Mouse (Mus musculus) liver, embryonic 14.5 days (tissue): Measurements from ENCODE around the gene Olfr654. TPM values are rescaled to one million over a fixed set of nuclear protein-coding genes. Genes with fewer than 3 reads are reported as not detected.

Experiments
- ATAC-seq: fragments of 200-750 bp; cut with Nextera tagmentation; 2 replicates; pipeline ENCODE4 v1.8.0; 2017; ENCODE audit warnings: moderate number of reproducible peaks, mild to moderate bottlenecking, moderate library complexity; ENCODE audit not compliant: insufficient read depth
- DNase-seq, 3 experiments: peaks; one replicate each; pipeline ENCODE4 v3.0.0-alpha.2; 2012 to 2013; ENCODE audit warnings: low read depth in 3 of 3, low spot score in 3 of 3
- H3K27ac ChIP-seq: fragments of 300-500 bp; sonication (generic); 2 replicates; pipeline ENCODE4 v1.5.1; 2014; ENCODE audit warnings: moderate library complexity, mild to moderate bottlenecking, control low read depth, inconsistent platforms
- H3K27me3 ChIP-seq: fragments of 300-500 bp; sonication (generic); 2 replicates; pipeline ENCODE4 v1.6.1; 2014; ENCODE audit warnings: mild to moderate bottlenecking, low read length, moderate library complexity; ENCODE audit not compliant: control insufficient read depth, insufficient read depth
- H3K36me3 ChIP-seq: fragments of 300-500 bp; sonication (generic); replicated peaks from 2 replicates; pipeline ENCODE4 v1.6.1; 2014; ENCODE audit warnings: low read depth; ENCODE audit not compliant: control insufficient read depth, insufficient read depth
- H3K4me1 ChIP-seq, 2 experiments: fragments of 200-500 bp in 1 of 2; fragments of 300-500 bp in 1 of 2; sonication (generic) in 1 of 2; replicated peaks; 2 replicates each; pipeline ENCODE4 v1.6.1; 2012 to 2014; ENCODE audit warnings: antibody characterized with exemption in 1 of 2, inconsistent platforms in 1 of 2, low read length in 1 of 2; ENCODE audit not compliant: control insufficient read depth in 2 of 2, insufficient read depth in 2 of 2
- H3K4me2 ChIP-seq: fragments of 300-500 bp; sonication (generic); 2 replicates; pipeline ENCODE4 v1.6.1; 2014; ENCODE audit warnings: low read depth, mild to moderate bottlenecking, control low read depth, moderate library complexity
- H3K4me3 ChIP-seq, 2 experiments: fragments of 200-500 bp in 1 of 2; fragments of 300-500 bp in 1 of 2; sonication (generic) in 1 of 2; 2 replicates each; pipeline ENCODE4 v1.5.1; 2012 to 2014; ENCODE audit warnings: low read depth in 2 of 2, low read length in 2 of 2, mild to moderate bottlenecking in 2 of 2, control low read depth in 1 of 2, inconsistent platforms in 1 of 2, moderate library complexity in 1 of 2; ENCODE audit not compliant: insufficient read depth in 1 of 2
- H3K9ac ChIP-seq: fragments of 300-500 bp; sonication (generic); replicated peaks from 2 replicates; pipeline ENCODE4 v1.6.1; 2014; ENCODE audit warnings: mild to moderate bottlenecking, control low read depth, moderate library complexity
- H3K9me3 ChIP-seq: fragments of 300-500 bp; sonication (generic); 2 replicates; pipeline ENCODE4 v1.6.1; 2016; ENCODE audit warnings: low read length, mixed read lengths; ENCODE audit not compliant: control insufficient read depth
- CTCF ChIP-seq: IDR thresholded peaks from 2 replicates; pipeline ENCODE4 v1.5.1; 2016; ENCODE audit warnings: antibody characterized with exemption, low read depth, control low read depth
- EP300 ChIP-seq: IDR thresholded peaks from 2 replicates; pipeline ENCODE4 v1.6.1; 2016; ENCODE audit warnings: antibody characterized with exemption, low read depth
- WGBS: fragments of 180-500 bp; shearing (Covaris S2); extraction: QIAGEN DNeasy Blood & Tissue Kit; methylation state at CpG from one replicate; pipeline ENCODE4 v1.1.7; 2014; ENCODE audit not compliant: insufficient replicate concordance; 5-methylcytosine and 5-hydroxymethylcytosine counted together
- polyA plus RNA-seq, 2 experiments: library from polyadenylated mRNA; depleted of rRNA in 1 of 2; stranded (reverse) in 1 of 2; unstranded in 1 of 2; fragments of >200 nt; fragmentation: Nextera tagmentation in 1 of 2; extraction: Ambion mirVana in 1 of 2; gene quantifications; 2 replicates each; pipeline versions ENCODE4 v1.2.1 to v1.2.3; 2012 to 2014

The Olfr654 gene
- polyA plus RNA-seq (2012; rRNA removed) (not detected in 2 replicates), polyA plus RNA-seq (2014; fragmentation: Nextera tagmentation; extraction: Ambion mirVana) (not detected in 2 replicates)

DNA sequence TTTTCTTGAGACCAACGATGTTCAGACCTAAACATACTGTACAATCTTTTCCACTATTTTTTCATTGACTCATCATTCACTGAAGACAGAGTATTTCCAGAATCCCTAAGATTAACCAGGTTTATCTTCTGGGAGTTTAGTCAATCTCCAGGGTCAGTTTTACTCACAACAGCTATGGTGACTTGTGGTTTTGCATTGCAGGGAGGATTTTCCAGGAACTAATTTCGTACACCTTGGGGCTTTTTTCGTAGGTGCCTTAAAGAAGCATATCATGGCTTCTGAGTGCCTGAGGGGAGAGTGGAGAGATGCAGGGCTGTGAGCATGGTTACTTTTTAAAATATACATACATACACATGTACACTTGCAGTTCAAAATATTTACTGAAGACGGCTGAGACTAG, at the start of gene Olfr654:
Gene Olfr654, plus strand, starts transcription at position 301 of the 400 bp plus-strand sequence.
- ATAC-seq (no peak), DNase-seq (no peak)
- H3K27me3 ChIP-seq, result no peaks in the 10 kb centered on the region
- H3K4me1 ChIP-seq, result no peaks in the 10 kb centered on the region
- TF ChIP-seq EP300 (no peak), CTCF (no peak)
- H3K9ac ChIP-seq, result no peak within 1 kb of the TSS
- 56% methylated on average over 4 of the region's 4 CpGs for WGBS
- H3K4me3 ChIP-seq, result no peak within 1 kb of the TSS
- no peak within 1 kb of the TSS for H3K4me2 ChIP-seq
- no peak within 1 kb of the TSS for H3K27ac ChIP-seq
- H3K36me3 ChIP-seq, result no peaks in the 10 kb centered on the region
- no peaks in the 10 kb centered on the region for H3K9me3 ChIP-seq

DNA sequence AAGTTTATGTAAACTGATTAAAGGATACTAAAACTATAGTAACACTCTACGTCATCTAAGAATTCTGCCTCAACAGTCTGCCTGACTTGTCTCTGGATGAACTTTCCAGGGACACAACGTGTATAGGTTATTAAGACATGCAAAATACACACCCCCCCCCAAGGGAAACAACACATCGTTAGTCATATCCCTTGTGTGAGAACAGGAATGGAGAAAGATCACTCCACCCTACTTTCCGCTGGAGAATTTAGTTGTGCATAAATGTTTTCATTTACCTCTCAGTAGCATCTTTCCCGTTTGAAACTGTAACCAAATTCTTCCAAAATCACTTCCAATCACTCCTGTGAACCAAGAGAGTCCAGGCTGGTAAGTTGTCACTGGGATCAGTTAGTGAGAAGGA, 37.0 kb upstream of the Olfr654 start, which contains the start of gene Olfr651:
Gene Olfr651, plus strand, starts transcription at position 301 of the 400 bp plus-strand sequence.
- no peak for ATAC-seq
- Histone ChIP-seq H3K4me3 (no peak within 1 kb of the TSS), H3K4me2 (no peak within 1 kb of the TSS), H3K27ac (no peak within 1 kb of the TSS), H3K36me3 (no peaks in the 10 kb centered on the region), H3K4me1 (no peaks in the 10 kb centered on the region), H3K9ac (no peak within 1 kb of the TSS), H3K27me3 (no peaks in the 10 kb centered on the region), H3K9me3 (no peaks in the 10 kb centered on the region)
- TF ChIP-seq CTCF (no peak), EP300 (no peak)
- no peak for DNase-seq
- 59% methylated on average over 5 of the region's 5 CpGs for WGBS

DNA sequence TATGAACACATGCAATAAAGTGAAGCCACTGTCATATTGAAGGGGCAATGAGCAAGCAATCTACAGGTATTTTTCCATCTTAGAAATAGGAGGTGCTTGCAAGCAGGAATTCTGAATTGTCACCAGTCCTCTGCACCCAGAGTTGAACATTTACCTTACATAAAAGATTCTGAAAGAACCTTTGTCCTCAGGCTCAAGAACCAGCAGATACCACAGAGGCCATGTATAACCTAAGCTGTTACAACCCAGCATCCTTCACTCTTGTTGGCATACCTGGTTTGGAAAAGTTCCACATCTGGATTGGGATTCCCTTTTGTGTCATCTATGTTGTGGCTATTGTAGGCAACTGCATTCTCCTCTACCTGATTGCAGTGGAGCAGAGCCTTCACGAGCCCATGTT, 34.1 kb upstream of the Olfr654 start:
- Histone ChIP-seq H3K4me2 (no peak overlapping the region), H3K9ac (no peak overlapping the region), H3K9me3 (no peaks in the 10 kb centered on the region), H3K27ac (no peak overlapping the region), H3K4me3 (no peak overlapping the region), H3K36me3 (no peaks in the 10 kb centered on the region), H3K4me1 (no peaks in the 10 kb centered on the region), H3K27me3 (no peaks in the 10 kb centered on the region)
- no peak for TF ChIP-seq EP300
- no peak for TF ChIP-seq CTCF
- WGBS, result 46% methylated on average over 1 of the region's 1 CpGs
- no peak for DNase-seq
- no peak for ATAC-seq

DNA sequence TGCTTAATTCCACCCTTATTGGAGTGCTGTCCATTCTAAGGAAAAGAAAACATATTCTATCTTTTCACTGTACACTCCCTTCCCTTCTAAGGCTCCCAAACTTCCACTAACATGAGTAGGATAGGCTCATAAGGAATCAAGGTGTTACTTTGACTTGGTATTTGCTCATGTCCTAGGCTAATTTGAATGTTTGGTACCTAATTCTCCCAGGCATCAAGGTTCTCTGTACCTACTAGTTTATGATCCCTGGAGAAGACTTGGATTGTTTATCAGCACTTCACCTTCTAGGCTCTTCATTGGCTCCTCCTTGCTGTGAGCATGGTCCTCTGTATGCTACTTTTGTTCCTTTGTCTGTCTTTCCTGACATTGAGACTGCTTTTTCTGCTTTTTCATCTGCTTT, 26.2 kb upstream of the Olfr654 start, which contains the start of gene Olfr652:
Gene Olfr652, plus strand, starts transcription at position 301 of the 400 bp plus-strand sequence.
- Histone ChIP-seq H3K27ac (no peak within 1 kb of the TSS), H3K27me3 (no peaks in the 10 kb centered on the region), H3K9ac (no peak within 1 kb of the TSS), H3K4me2 (no peak within 1 kb of the TSS), H3K9me3 (no peaks in the 10 kb centered on the region), H3K36me3 (no peaks in the 10 kb centered on the region), H3K4me1 (no peaks in the 10 kb centered on the region), H3K4me3 (no peak within 1 kb of the TSS)
- TF ChIP-seq CTCF, result no peak
- TF ChIP-seq EP300, result no peak
- DNase-seq (no peak), ATAC-seq (no peak)

DNA sequence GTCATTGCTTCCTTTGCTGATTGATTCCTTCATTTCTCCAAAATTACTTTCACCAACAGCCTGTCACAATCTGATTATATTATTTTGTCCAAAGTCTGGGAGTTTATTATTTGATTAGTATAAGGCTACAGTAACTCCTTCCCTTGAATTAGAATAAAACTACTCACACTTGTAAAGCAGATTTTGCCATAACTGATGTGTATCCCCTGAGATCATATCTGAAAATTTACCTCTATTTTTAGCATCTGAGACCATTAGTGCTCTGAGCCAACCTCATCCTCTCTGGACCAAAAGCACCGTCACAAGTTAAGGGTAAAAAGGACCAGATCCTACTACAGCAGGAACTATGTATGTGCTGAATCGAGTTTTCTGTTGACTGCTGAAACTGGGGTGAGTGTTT, 9.8 kb upstream of the Olfr654 start, which contains the start of gene Olfr653:
Gene Olfr653, plus strand, starts transcription at position 301 of the 400 bp plus-strand sequence.
- no peak for ATAC-seq
- Histone ChIP-seq H3K27me3 (no peaks in the 10 kb centered on the region), H3K4me2 (no peak within 1 kb of the TSS), H3K4me1 (no peaks in the 10 kb centered on the region), H3K36me3 (no peaks in the 10 kb centered on the region), H3K4me3 (no peak within 1 kb of the TSS), H3K27ac (no peak within 1 kb of the TSS), H3K9ac (no peak within 1 kb of the TSS), H3K9me3 (no peaks in the 10 kb centered on the region)
- 39% methylated on average over 2 of the region's 2 CpGs for WGBS
- no peak for DNase-seq
- TF ChIP-seq CTCF (no peak), EP300 (no peak)
